1 mouse cellular context compared by ENCODE assay signal in genomic region chr12:87442177-87443114, GRCm38 (mm10).
TF ChIP-seq lines count a peak whose summit lies in the region.

No protein-coding gene starts in this region.

TF ChIP-seq in ES-E14, 5 proteins besides CTCF, POLR2A, EP300 and RAD21 (continued from another document):
- TF ChIP-seq HCFC1 (IDR thresholded peaks at IDR 0.05; ENCODE audit: borderline replicate concordance, insufficient read depth, low read length): no peak
- TF ChIP-seq MAFK (IDR thresholded peaks at IDR 0.05; ENCODE audit: insufficient read depth, low read depth, low read length): no peak
